Mouse (Mus musculus): ENCODE results near the gene Inka2.

DNA sequence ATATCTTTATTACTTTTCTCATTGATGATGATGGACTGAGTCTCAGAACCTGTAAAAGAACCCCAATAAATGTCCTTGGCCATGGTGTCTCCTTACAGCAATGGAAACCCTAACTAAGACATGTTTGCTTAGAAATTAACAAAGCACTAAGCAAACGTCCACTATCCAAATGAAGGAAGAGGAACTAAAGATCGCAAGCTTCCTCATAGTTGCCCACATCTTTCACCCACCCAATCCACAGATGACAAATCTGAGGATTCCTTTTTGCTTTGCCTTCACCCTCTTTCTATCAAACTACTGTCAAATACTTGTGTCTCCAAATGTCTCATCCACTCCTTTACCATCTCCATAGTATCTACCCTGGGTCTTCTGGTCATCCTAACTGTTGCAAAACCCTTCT lies 15.9 kb upstream of the Inka2 start:
- TF ChIP-seq EP300 (IDR thresholded peaks at IDR 0.05; ENCODE audit: low read depth) (no peak), CTCF (IDR thresholded peaks at IDR 0.05; ENCODE audit: low read depth) (no peak)

Data from liver, postnatal 0 days (tissue).